Mouse (Mus musculus): ENCODE measurements around the gene Ubap2l.

The Ubap2l gene

GRCm38 (mm10) chr3:90067851-90068250, 15.4 kb upstream of the Ubap2l start:
- no peak for DNase-seq (ENCODE audit: low spot score in 2 of 2)

- DNase-seq (ENCODE audit: low spot score in 2 of 2): peak; percentile 47 to 59
These were observed 13.1 kb upstream of the Ubap2l start for GRCm38 (mm10) chr3:90065553-90065952.

- no peak for DNase-seq (ENCODE audit: low spot score in 2 of 2)
These were observed 12.0 kb upstream of the Ubap2l start for GRCm38 (mm10) chr3:90064383-90064782.

DNA sequence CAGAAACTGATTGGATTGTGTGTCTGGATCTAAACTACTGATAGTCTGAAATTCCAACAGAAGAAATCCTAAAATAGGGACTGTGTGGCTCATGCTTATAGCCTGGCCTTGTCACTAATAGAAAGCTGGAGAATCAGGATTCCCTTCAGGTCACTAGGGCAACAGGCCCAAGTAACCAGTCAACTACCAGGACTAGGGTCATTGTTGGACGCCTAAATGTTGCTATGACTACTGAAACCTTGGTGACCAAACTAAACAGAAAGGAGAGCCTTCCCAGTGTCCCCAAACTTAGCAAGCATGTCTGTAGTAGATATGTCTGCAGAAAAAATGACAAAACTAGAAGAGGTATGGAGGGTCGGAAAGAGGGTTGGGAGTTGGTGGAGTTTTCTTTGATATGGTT, 10.1 kb upstream of the Ubap2l start:
- no peak for DNase-seq (ENCODE audit: low spot score in 2 of 2)

- DNase-seq (ENCODE audit: low spot score in 2 of 2): no peak
These were observed 9.1 kb upstream of the Ubap2l start for GRCm38 (mm10) chr3:90061549-90061948.

DNA sequence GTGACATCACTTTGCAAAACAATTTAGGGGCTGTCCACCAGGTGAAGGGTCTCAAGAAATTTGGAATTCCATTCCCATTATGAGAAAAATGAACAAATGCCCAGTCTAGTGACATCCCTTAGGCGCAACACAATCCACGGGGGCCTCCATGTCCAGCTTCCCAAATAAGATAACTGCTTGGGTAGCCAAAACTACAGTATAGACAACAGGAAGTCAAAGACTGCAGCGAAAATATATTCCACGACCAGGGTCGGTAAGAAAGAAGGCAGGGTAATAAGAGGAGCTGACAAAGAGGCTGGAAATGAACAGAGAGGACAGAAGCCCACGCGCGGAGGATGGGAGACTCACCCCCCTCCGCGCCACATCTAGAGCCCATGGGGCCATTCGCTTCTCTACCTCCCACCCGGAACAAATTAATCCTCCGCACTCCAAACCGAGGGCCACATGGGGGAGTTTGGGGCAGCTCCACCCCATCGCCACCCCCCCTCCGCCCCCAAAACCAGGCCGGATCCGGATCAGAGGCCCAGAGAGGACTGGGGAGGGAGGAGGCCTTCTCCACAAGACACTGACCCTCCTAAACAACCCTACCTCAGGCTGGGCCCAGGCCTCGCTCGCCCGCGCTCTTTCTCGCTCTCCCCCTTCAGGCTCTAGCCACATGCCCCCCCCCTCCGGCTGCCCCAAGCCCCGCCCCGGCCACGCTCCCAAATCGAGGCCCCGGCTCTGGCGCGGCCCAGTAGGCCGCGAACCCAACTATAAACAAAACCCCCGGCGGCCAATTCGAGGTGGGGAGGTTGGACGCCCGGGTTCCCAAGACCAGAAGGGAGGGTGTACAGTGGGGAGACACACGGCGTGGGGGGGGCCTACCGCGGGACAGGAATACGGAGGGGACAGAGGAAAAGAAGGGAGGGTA, 732 bp downstream of the Ubap2l start, which contains the start of gene 4933434E20Rik:
4933434E20Rik (plus strand) TSS at position 196 of the 910 bp plus-strand sequence.
- DNase-seq (ENCODE audit: low spot score in 2 of 2): peak; percentile 59 to 69

DNA sequence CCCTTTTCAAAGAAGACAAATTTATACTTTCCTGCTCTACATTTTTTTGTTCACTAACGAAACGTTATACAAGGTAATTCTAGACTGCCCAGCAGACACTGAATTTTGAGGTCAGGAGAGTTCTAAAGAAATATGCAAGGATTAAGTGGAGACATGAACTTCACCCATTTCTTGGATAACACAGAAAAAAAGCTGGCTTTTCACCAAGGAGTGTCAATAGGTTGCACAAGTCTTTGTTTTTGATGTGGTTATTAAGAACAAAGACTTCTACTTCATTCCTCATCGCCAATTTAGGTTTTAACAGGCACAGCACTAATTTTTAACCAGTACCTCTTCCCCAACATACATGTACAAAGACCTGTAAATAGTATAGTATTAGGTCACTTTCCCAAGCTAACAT, 2.7 kb downstream of the Ubap2l start:
- no peak for DNase-seq (ENCODE audit: low spot score in 2 of 2)

- DNase-seq (ENCODE audit: low spot score in 2 of 2): no peak
These were observed 16.2 kb downstream of the Ubap2l start for GRCm38 (mm10) chr3:90036263-90036662.

- DNase-seq (ENCODE audit: low spot score in 2 of 2): no peak
These were observed 17.8 kb downstream of the Ubap2l start for GRCm38 (mm10) chr3:90034653-90035052.

DNA sequence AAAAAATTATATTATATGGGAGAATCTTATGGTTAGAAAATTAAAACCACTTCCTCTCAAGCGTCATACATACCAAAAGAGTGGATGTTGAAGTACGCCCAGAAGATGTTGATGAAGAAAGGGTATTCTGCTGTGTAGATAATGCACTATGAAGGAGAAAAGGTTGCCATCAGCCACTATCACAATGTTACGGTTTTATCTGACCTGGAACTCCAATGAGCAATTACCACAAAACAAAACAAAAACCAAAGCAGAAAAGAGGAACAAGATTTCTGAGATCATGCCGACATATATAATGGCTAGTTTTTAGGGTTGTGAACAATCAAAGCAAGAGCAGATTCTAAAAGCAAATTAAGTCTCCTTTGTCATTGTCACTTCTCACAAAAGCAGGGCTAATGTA, 35.8 kb downstream of the Ubap2l start:
- no peak for DNase-seq (ENCODE audit: low spot score in 2 of 2)

DNA sequence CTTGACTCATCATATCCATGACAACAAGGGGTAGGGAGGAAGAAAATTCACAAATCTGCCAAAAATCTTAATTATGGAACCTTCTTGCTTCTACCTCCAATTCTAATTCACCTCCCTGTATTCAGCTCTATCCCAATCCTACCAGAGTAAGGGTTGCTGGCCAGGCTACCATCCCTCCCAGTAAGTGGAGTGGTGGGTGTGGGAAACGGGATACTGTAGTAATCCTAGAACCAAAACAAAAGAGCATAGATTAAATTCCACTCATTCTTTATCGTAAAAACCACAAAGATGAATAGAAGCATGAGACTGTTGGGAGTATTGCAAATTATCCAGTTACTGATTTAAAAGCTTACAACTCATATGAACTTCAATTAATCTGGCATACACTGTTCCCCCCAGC, 42.1 kb downstream of the Ubap2l start:
- DNase-seq (ENCODE audit: low spot score in 2 of 2): no peak

DNA sequence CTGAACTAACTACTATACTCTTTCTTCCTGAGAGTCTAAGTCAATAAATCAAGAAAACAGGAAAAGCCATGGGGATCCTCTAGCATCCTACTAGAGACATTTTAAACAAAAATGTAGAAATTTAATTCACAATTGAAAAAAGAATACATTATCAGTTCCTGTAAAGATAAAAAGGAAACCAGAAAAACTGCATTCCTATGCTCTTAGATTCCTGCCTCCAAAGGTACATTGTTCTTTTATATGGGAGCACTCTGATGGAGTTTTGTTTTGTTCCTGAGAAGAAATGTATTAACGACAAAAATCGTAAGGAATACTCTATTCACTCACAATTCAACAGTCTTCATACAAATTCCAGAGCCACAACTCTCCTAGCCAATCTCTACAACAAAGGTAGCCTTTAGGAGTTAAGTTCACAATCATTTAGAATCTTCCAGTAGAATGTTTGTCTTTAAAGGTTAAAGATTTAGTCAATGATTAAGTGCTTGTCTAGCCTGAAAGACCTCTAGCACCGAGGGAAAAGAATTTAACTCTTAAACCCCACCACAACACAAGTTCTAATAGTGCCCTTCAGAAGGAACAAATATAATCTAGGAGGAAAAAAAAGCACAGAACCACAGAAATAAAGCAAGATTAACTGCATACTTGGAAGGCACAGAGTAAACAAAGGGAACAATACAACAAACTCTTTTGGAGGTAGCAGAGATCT, 48.2 kb downstream of the Ubap2l start:
- DNase-seq (ENCODE audit: low spot score in 2 of 2): no peak

DNA sequence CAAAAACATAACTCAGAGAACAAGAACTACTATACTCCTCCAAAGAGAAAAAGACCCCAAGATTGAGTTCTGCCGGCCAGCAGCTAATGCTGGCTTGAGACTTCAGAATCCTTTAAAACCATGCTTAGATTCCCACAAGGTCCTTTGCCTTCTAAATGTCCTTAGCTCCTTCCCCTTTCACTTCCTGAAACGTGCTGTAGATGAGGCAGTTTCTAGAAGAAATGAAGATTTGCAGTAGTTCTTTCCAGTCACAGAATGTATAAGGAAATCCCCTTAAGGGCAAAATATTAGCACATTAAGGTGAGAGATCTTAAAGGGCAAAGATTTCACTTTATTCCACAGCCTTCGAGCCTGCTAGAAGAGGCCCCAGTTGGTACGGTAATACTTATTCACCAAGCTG, 52.6 kb downstream of the Ubap2l start:
- no peak for DNase-seq (ENCODE audit: low spot score in 2 of 2)

GRCm38 (mm10) chr3:89999090-89999489, 53.3 kb downstream of the Ubap2l start:
- DNase-seq (ENCODE audit: low spot score in 2 of 2): no peak

DNA sequence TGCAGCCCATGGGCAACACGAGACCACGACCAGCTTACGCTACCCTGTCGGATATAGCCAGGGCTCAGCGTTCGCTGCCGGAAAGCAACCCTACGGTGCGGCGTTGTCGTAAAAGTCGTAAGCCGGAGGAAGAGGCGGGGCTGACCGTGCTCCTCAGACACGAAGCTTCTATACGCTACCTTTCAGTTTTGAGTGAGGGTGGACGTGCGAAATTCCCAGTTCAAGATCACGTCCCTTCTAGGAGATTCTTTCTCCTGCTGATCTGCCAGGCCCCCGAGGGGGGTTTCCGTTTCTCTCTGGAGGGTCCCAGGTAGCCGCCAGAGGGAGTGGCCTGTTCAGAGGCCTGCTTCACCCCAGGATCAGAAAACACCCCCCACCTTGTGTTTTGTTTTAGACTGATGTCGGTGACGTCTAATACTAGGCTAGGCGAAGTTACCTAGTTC, 53.8 kb downstream of the Ubap2l start, which contains the start of gene Hax1:
Hax1 (minus strand) TSS at position 169 of the 443 bp plus-strand sequence.
- DNase-seq (ENCODE audit: low spot score in 2 of 2): peak; percentile 77 to 88

- DNase-seq (ENCODE audit: low spot score in 2 of 2): peak; percentile 5 to 8
These were observed 54.5 kb downstream of the Ubap2l start for GRCm38 (mm10) chr3:89997791-89998495.

- DNase-seq (ENCODE audit: low spot score in 2 of 2): no peak
These were observed 57.5 kb downstream of the Ubap2l start for GRCm38 (mm10) chr3:89994807-89995515.

DNA sequence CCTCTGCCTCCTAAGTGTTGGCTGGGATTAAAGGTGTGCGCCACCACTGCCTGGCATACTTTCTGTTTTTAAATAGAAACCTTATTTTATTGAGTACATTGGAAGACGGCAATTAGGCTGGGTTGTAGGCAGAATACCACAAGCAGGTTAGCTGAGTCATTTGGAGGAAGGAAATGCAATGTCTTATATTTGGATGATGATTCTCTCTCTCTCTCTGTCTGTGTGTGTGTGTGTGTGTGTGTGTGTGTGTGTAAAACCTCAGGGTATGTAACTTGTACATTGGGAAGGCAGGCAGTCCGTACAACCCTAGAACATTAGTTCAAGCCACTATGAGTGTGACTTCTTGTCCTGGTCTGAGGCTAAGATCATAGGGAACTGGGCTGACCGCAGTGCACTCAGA, 64.6 kb downstream of the Ubap2l start:
- DNase-seq (ENCODE audit: low spot score in 2 of 2): no peak

DNA sequence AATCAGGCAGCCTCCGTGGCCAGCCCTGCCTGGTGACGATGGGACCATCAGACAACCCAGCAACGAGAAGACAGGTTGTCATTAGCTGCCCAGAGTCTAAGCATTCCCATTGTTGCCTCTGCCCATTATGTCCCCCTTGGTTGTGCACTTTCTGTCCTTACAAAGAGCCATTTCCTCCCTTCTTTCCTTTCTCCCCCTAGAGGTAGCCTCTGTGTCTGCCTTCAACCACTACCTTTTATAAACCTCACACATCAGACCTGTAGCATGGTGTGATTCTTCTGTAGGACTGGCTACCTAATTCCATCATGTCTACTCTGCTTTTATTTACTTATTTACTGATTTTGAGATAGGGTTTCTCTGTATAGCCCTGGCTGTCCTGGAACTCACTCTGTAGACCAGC, 65.2 kb downstream of the Ubap2l start:
- DNase-seq (ENCODE audit: low spot score in 2 of 2): no peak

- DNase-seq (ENCODE audit: low spot score in 2 of 2): no peak
These were observed 70.0 kb downstream of the Ubap2l start for GRCm38 (mm10) chr3:89982426-89982825.

DNA sequence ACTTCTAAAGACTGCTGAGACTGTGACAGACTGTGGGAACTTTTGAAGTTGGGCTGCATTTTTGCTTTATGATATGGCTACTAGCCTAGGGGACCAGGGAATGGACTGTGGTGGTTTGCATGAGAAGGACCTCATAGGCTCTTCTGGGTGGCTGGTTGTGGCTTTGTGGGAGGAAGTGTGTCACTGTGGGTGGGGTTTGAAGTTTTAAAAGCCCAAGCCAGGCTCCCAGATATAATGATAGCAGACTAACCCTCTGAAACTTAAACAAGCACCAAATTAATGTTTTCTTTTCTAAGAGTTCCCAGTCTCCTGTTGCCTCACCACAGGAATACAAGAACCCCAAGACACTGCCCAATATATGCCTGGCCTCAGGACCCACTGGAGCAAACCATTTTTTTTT, 75.6 kb downstream of the Ubap2l start:
- no peak for DNase-seq (ENCODE audit: low spot score in 2 of 2)
